Mouse (Mus musculus): ENCODE data around the gene Ccdc57. TPM values are rescaled to one million over a fixed set of nuclear protein-coding genes. Genes with fewer than 3 reads are reported as not detected.

Gene Ccdc57
- polyA plus RNA-seq, 1 experiment from 2014 or later, result 6.3 TPM

DNA sequence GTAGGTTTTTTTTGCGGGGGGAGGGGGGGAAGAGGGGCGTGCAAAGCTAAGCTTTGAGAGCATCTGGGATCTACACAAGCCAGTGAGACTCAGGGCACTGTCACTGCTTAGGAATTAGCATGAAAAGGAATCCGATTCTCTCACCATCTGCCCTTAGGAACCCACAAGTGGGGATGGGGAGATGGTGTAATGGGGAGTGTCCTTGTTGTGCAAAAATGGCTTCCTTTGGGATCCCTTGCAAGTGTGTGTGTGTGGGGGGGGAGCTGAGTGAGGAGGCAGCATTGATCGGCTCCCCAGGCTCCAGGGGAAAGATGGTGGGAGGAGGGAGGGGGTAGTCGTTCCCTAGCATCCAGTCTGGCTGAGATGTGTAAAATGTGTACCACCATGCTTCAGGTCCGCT is 155.5 kb downstream of the Ccdc57 start:
- Histone ChIP-seq H3K36me3 (ENCODE audit: control insufficient read depth, insufficient read depth, low read length) (peaks cover 14% of the 10 kb centered on the region), H3K9ac (ENCODE audit: low read depth, low read length) (no peak overlapping the region), H3K4me2 (ENCODE audit: low read length) (no peak overlapping the region), H3K27me3 (replicated peaks; ENCODE audit: control insufficient read depth, insufficient read depth, low read length) (no peaks in the 10 kb centered on the region), H3K4me3 (ENCODE audit: low read length) (no peak overlapping the region), H3K4me1 (ENCODE audit: control insufficient read depth, insufficient read depth, low read depth, low read length) (0 out of 2 replicates have a peak, but pooled peaks cover 2% of the 10 kb centered on the region), H3K9me3 (ENCODE audit: control insufficient read depth, low read length) (no peaks in the 10 kb centered on the region), H3K27ac (ENCODE audit: low read depth, low read length) (no peak overlapping the region)
- WGBS, result 31% methylated on average over 6 of the region's 6 CpGs
- no peak for ATAC-seq

Other genes starting within 250 kb of the Ccdc57 start
- gene Cenpx, start 219.1 kb downstream of the Ccdc57 start, polyA plus RNA-seq (2015; fragmentation: Nextera tagmentation; extraction: Ambion mirVana), result 106 and 107 TPM in 2 replicates
- 73.4 and 77.8 TPM in 2 replicates for gene Lrrc45, start 218.9 kb downstream of the Ccdc57 start, polyA plus RNA-seq (2015; fragmentation: Nextera tagmentation; extraction: Ambion mirVana)
- gene Rac3, start 211.4 kb downstream of the Ccdc57 start, polyA plus RNA-seq (2015; fragmentation: Nextera tagmentation; extraction: Ambion mirVana), result 624 and 705 TPM in 2 replicates
- 11.1 and 12.7 TPM in 2 replicates for gene Dcxr, start 205.6 kb downstream of the Ccdc57 start, polyA plus RNA-seq (2015; fragmentation: Nextera tagmentation; extraction: Ambion mirVana)
- gene Cbr2, start 200.8 kb downstream of the Ccdc57 start, polyA plus RNA-seq (2015; fragmentation: Nextera tagmentation; extraction: Ambion mirVana), result 1.3 and 2.0 TPM in 2 replicates
- 2.0 and 2.9 TPM in 2 replicates for gene Hmga1b, start 170.1 kb downstream of the Ccdc57 start, polyA plus RNA-seq (2015; fragmentation: Nextera tagmentation; extraction: Ambion mirVana)
- gene Rfng, start 148.7 kb downstream of the Ccdc57 start, polyA plus RNA-seq (2015; fragmentation: Nextera tagmentation; extraction: Ambion mirVana), result 134 and 139 TPM in 2 replicates
- gene Gps1, start 148.6 kb downstream of the Ccdc57 start, polyA plus RNA-seq (2015; fragmentation: Nextera tagmentation; extraction: Ambion mirVana), result 272 and 305 TPM in 2 replicates
- 46.9 and 48.5 TPM in 2 replicates for gene Dus1l, start 136.5 kb downstream of the Ccdc57 start, polyA plus RNA-seq (2015; fragmentation: Nextera tagmentation; extraction: Ambion mirVana)
- gene Fasn, start 108.3 kb downstream of the Ccdc57 start, polyA plus RNA-seq (2015; fragmentation: Nextera tagmentation; extraction: Ambion mirVana), result 82.9 and 92.6 TPM in 2 replicates
- gene Slc16a3, start 15.6 kb upstream of the Ccdc57 start, polyA plus RNA-seq (2015; fragmentation: Nextera tagmentation; extraction: Ambion mirVana), result 11.5 and 15.2 TPM in 2 replicates
- 124 and 141 TPM in 2 replicates for gene Csnk1d, start 58.5 kb upstream of the Ccdc57 start, polyA plus RNA-seq (2015; fragmentation: Nextera tagmentation; extraction: Ambion mirVana)
- 0.29 TPM in 1 of 2 replicates, not detected in the other for gene Cd7, start 106.5 kb upstream of the Ccdc57 start, polyA plus RNA-seq (2015; fragmentation: Nextera tagmentation; extraction: Ambion mirVana)
- gene Sectm1b, start 130.7 kb upstream of the Ccdc57 start, polyA plus RNA-seq (2015; fragmentation: Nextera tagmentation; extraction: Ambion mirVana), result not detected in 2 replicates
- not detected in 2 replicates for gene Sectm1a, start 148.3 kb upstream of the Ccdc57 start, polyA plus RNA-seq (2015; fragmentation: Nextera tagmentation; extraction: Ambion mirVana)
- not detected in 2 replicates for gene Tex19.2, start 185.8 kb upstream of the Ccdc57 start, polyA plus RNA-seq (2015; fragmentation: Nextera tagmentation; extraction: Ambion mirVana)
- not detected in 2 replicates for gene Tex19.1, start 213.3 kb upstream of the Ccdc57 start, polyA plus RNA-seq (2015; fragmentation: Nextera tagmentation; extraction: Ambion mirVana)
- 0.73 and 0.89 TPM in 2 replicates for gene Uts2r, start 227.4 kb upstream of the Ccdc57 start, polyA plus RNA-seq (2015; fragmentation: Nextera tagmentation; extraction: Ambion mirVana)

All from hindbrain, embryonic 16.5 days (tissue).